Mouse (Mus musculus) stomach, embryonic 14.5 days (tissue): ENCODE measurements around the gene Cyp21a1. TPM values are rescaled to one million over a fixed set of nuclear protein-coding genes. Genes with fewer than 3 reads are reported as not detected.
"Not testable (repeated sequence)": the region's sequence is repeated elsewhere in the genome, so short reads cannot be mapped to it uniquely, and the experiment has no call there.

Experiments used
- ATAC-seq: fragments of 200-750 bp; cut with Nextera tagmentation; 2 replicates; pipeline ENCODE4 v1.8.0; 2017; ENCODE audit warnings: low read depth, moderate TSS enrichment; ENCODE audit not compliant: insufficient number of reproducible peaks, insufficient read depth, low FRiP score
- H3K27ac ChIP-seq: fragments of 300-500 bp; sonication (generic); 2 replicates; pipeline ENCODE4 v1.5.1; 2014; ENCODE audit warnings: mild to moderate bottlenecking, low read length, moderate library complexity, mixed read lengths
- H3K27me3 ChIP-seq: fragments of 300-500 bp; sonication (generic); 2 replicates; pipeline ENCODE4 v1.6.1; 2014; ENCODE audit warnings: low read length, control low read depth, mixed read lengths; ENCODE audit not compliant: control insufficient read depth, insufficient read depth
- H3K36me3 ChIP-seq: fragments of 300-500 bp; sonication (generic); 2 replicates; pipeline ENCODE4 v1.6.1; 2014; ENCODE audit warnings: mild to moderate bottlenecking, control low read depth, low read length, moderate library complexity, mixed read lengths; ENCODE audit not compliant: control insufficient read depth, insufficient read depth
- H3K4me1 ChIP-seq: fragments of 300-500 bp; sonication (generic); 2 replicates; pipeline ENCODE4 v1.6.1; 2014; ENCODE audit warnings: low read length, control low read depth, mixed read lengths; ENCODE audit not compliant: control insufficient read depth, insufficient read depth
- H3K4me2 ChIP-seq: fragments of 300-500 bp; sonication (generic); replicated peaks from 2 replicates; pipeline ENCODE4 v1.6.1; 2014; ENCODE audit warnings: low read depth, low read length, control low read depth
- H3K4me3 ChIP-seq: fragments of 300-500 bp; sonication (generic); 2 replicates; pipeline ENCODE4 v1.5.1; 2014; ENCODE audit warnings: low read depth, low read length, control low read depth
- H3K9ac ChIP-seq: fragments of 300-500 bp; sonication (generic); replicated peaks from 2 replicates; pipeline ENCODE4 v1.6.1; 2014; ENCODE audit warnings: low read depth, mild to moderate bottlenecking, control low read depth, low read length, moderate library complexity, mixed read lengths
- H3K9me3 ChIP-seq: fragments of 300-500 bp; sonication (generic); 2 replicates; pipeline ENCODE4 v1.6.1; 2016; ENCODE audit warnings: low read depth, low read length, control low read depth; ENCODE audit not compliant: control insufficient read depth
- WGBS: fragments of 180-500 bp; shearing (Covaris S2); extraction: QIAGEN DNeasy Blood & Tissue Kit; methylation state at CpG from one replicate; pipeline ENCODE4 v1.1.7; 2014; 5-methylcytosine and 5-hydroxymethylcytosine counted together
- polyA plus RNA-seq: library from polyadenylated mRNA; unstranded; fragments of >200 nt; fragmentation: Nextera tagmentation; extraction: Ambion mirVana; gene quantifications from 2 replicates; pipeline ENCODE4 v1.2.1, GENCODE M21; 2014

Gene Cyp21a1
- polyA plus RNA-seq, 1 experiment from 2014 or later: not detected

- Histone ChIP-seq H3K4me2 (no peak overlapping the region), H3K9ac (no peak overlapping the region), H3K27ac (no peak overlapping the region), H3K36me3 (peaks cover 40% of the 10 kb centered on the region), H3K4me1 (peaks cover 17% of the 10 kb centered on the region), H3K4me3 (no peak overlapping the region), H3K9me3 (no peaks in the 10 kb centered on the region), H3K27me3 (no peaks in the 10 kb centered on the region)
- WGBS: 88% methylated on average over 7 of the region's 7 CpGs
- ATAC-seq: no peak
Measured at GRCm38 (mm10) chr17:34838785-34839184, 34.4 kb upstream of the Cyp21a1 start.

DNA sequence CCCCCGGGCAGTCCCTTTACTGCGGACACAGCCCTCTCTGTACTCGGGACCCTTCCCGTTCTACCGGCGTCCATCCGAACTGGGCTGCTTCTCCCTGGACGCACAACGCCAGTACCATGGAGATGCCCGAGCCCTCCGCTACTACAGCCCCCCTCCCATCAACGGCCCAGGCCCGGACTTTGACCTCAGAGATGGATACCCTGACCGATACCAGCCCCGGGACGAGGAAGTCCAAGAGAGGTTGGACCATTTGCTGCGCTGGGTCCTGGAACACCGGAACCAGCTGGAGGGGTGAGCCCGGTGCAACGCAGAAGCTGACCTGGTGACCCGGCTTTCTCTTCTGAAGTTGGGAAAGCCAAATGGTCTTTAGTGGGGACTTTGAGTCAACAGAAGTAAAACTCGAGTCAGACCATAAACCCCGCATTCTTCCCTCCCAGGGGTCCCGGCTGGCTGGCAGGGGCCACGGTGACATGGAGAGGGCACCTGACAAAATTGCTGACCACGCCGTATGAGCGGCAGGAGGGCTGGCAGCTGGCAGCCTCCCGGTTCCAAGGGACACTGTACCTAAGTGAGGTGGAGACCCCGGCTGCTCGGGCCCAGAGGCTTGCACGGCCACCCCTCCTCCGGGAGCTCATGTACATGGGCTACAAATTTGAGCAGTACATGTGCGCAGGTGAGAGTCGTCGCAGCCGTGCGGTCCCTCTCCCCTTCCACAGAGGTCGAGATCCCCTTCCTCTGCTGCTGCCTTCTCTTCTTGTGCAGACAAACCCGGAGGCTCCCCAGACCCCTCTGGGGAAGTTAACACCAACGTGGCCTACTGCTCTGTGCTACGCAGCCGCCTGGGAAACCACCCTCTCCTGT is 33.3 kb upstream of the Cyp21a1 start:
- Histone ChIP-seq H3K27ac (0 out of 2 replicates have a peak overlapping the region, but pooled peaks have one; percentile 4), H3K4me2 (peak overlapping the region; percentile 93), H3K4me1 (peaks cover 17% of the 10 kb centered on the region), H3K9me3 (no peaks in the 10 kb centered on the region), H3K36me3 (peaks cover 33% of the 10 kb centered on the region), H3K27me3 (no peaks in the 10 kb centered on the region), H3K4me3 (peak overlapping the region; percentile 63), H3K9ac (peak overlapping the region; percentile 50)
- 35% methylated on average over 43 of the region's 43 CpGs for WGBS
- peak; percentile 15; the same call in 1 of the 2 replicates for ATAC-seq

DNA sequence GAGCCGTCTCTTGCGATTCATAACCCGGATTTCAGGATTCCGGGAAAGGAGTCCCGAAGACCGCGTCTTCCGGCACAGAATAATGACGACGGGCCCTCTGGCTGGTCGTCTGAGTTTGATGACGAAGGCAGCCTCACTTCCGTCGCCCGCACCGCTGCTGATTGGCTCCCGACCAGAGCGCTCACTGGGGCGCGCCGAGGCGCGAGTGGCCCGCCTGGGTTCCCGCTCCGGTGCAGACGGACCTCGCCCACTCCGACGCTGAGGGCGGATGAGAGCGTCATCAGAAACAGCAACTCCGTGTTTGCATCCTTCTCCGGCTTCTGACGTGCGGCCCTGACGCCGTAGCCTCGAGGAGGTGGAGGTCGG is 32.5 kb upstream of the Cyp21a1 start, which contains the start of the genes Stk19 and Dxo:
Stk19 (minus strand) TSS at position 90 of the 366 bp plus-strand sequence.
Dxo (plus strand) TSS at position 164 of the 366 bp plus-strand sequence.
- Histone ChIP-seq H3K36me3 (peaks cover 28% of the 10 kb centered on the region), H3K27ac (0 out of 2 replicates have a peak within 1 kb of the TSS, but pooled peaks have one; percentile 61), H3K4me1 (peaks cover 17% of the 10 kb centered on the region), H3K4me2 (peak within 1 kb of the TSS; percentile 93), H3K9me3 (no peaks in the 10 kb centered on the region), H3K9ac (peak within 1 kb of the TSS; percentile 50), H3K27me3 (no peaks in the 10 kb centered on the region), H3K4me3 (peak within 1 kb of the TSS; percentile 63)
- under 1% methylated on average over 40 of the region's 40 CpGs for WGBS
- peak; percentile 93 for ATAC-seq

GRCm38 (mm10) chr17:34836155-34836855 is 31.9 kb upstream of the Cyp21a1 start:
- H3K9me3 ChIP-seq: no peaks in the 10 kb centered on the region
- H3K4me2 ChIP-seq: peak overlapping the region; percentile 90
- peak overlapping the region; percentile 63 for H3K4me3 ChIP-seq
- H3K36me3 ChIP-seq: peaks cover 23% of the 10 kb centered on the region
- 4% methylated on average over 48 of the region's 48 CpGs for WGBS
- peak; percentile 77 for ATAC-seq
- H3K4me1 ChIP-seq: peaks cover 17% of the 10 kb centered on the region
- peak overlapping the region; percentile 45 for H3K9ac ChIP-seq
- H3K27me3 ChIP-seq: no peaks in the 10 kb centered on the region
- 0 out of 2 replicates have a peak overlapping the region, but pooled peaks have one; percentile 61 for H3K27ac ChIP-seq

DNA sequence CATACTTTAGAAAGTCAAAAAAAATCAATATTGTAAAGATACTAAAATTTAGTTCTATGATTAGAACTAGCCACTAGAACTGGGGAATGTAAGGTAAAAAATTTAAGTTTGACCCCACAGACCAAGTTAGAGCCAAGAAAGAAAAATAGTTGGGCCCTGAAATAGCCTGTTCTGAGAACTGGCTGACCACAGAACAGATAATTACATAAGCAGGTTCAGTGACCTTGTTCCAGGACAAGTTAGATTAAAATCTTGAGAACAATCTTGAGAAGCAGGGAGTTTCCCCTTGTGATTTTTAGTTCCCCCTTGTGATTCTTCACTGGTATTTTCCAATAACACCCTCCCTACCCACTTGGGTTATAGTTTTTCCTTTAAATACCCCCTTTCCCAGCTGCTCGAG is 26.4 kb upstream of the Cyp21a1 start:
- ATAC-seq, H3K4me3 ChIP-seq, H3K36me3 ChIP-seq, H3K27ac ChIP-seq, H3K4me2 ChIP-seq, H3K27me3 ChIP-seq, H3K4me1 ChIP-seq, H3K9ac ChIP-seq, H3K9me3 ChIP-seq: not testable (repeated sequence)
- 84% methylated on average over 1 of the region's 1 CpGs for WGBS

GRCm38 (mm10) chr17:34814818-34815370 is 10.5 kb upstream of the Cyp21a1 start:
- Histone ChIP-seq H3K27me3 (no peaks in the 10 kb centered on the region), H3K36me3 (no peaks in the 10 kb centered on the region), H3K4me2 (no peak overlapping the region), H3K27ac (no peak overlapping the region), H3K4me1 (no peaks in the 10 kb centered on the region), H3K9me3 (no peaks in the 10 kb centered on the region), H3K9ac (no peak overlapping the region), H3K4me3 (no peak overlapping the region)
- WGBS: 78% methylated on average over 7 of the region's 7 CpGs
- no peak for ATAC-seq

- not testable (repeated sequence) for ATAC-seq, H3K4me1 ChIP-seq, H3K4me3 ChIP-seq, H3K9ac ChIP-seq, H3K27ac ChIP-seq, H3K36me3 ChIP-seq, H3K27me3 ChIP-seq, H3K4me2 ChIP-seq, H3K9me3 ChIP-seq
- WGBS: 62% methylated on average over 11 of the region's 12 CpGs
Measured at GRCm38 (mm10) chr17:34813747-34814146, 9.4 kb upstream of the Cyp21a1 start.

DNA sequence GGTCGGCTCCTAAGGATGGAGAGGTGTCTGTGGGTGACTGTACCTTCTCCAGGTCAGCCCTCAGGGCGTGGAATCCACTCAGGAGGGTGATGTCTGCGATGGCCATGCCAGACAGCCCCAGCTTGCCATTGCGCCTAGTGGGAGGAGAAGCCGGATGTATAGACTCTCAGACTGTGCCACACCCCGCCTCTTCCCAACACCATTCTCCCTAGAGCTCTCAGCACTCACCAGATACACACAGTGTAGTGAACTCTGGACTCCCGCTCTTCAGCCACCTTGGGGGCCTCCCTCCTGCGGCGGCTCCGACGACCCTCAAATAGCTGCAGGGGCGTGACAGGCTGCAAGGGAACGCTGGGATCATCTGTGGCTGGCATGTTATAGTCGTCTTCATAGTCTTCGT is 6.9 kb upstream of the Cyp21a1 start:
- no peak overlapping the region for H3K9ac ChIP-seq
- no peak overlapping the region for H3K4me2 ChIP-seq
- H3K9me3 ChIP-seq: no peaks in the 10 kb centered on the region
- no peak overlapping the region for H3K27ac ChIP-seq
- no peak for ATAC-seq
- WGBS: 66% methylated on average over 15 of the region's 15 CpGs
- H3K27me3 ChIP-seq: no peaks in the 10 kb centered on the region
- H3K4me3 ChIP-seq: no peak overlapping the region
- H3K36me3 ChIP-seq: no peaks in the 10 kb centered on the region
- no peaks in the 10 kb centered on the region for H3K4me1 ChIP-seq
